8 mouse cellular contexts compared by ENCODE assay signal in the genomic region with DNA sequence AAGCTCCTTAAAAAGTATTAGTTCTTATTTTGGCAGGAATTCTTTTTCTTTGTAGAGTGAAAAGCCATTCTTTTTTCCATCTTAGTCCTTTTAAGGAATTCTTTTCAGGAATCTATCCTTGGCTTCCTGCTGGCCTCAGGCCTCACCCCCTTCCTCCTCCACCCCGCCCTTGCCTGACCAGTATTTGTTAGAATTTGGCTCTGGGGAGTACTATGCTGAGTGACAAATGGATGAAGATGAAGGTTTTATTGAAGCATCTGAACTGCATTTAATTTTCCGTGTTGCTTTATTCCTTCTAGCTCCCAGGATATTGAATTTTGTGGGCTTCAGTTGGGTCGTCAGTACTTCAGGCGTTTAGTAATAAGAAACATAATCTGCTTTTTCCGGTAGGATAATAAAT. TPM values are rescaled to one million over a fixed set of nuclear protein-coding genes. Genes with fewer than 3 reads are reported as not detected.
DNase-seq lines count a peak whose midpoint lies in the region; ATAC-seq and TF ChIP-seq lines count a peak whose summit lies in the region.

No protein-coding gene starts in this region.

- under 1% methylated on average over 5 of the region's 5 CpGs for WGBS in forebrain, postnatal 0 days
- WGBS in hindbrain, embryonic 15.5 days: 0% methylated on average over 5 of the region's 5 CpGs
- WGBS in midbrain, postnatal 0 days: under 1% methylated on average over 5 of the region's 5 CpGs

- no peak for TF ChIP-seq CTCF in layer of hippocampus, adult 2 months (conservative IDR thresholded peaks at IDR 0.05)
- no peak for TF ChIP-seq CTCF in bone marrow macrophage, adult 2 months (IDR thresholded peaks at IDR 0.05; ENCODE audit: low read depth, low read length)
- no peak for TF ChIP-seq CTCF in forebrain, postnatal 0 days (IDR thresholded peaks at IDR 0.05; ENCODE audit: low read depth)
- no peak for TF ChIP-seq CTCF in midbrain, postnatal 0 days (IDR thresholded peaks at IDR 0.05)

- no peaks in the 10 kb centered on the region for H3K9me3 ChIP-seq in forebrain, postnatal 0 days (ENCODE audit: low read length)
- no peaks in the 10 kb centered on the region for H3K9me3 ChIP-seq in hindbrain, embryonic 15.5 days
- no peaks in the 10 kb centered on the region for H3K9me3 ChIP-seq in midbrain, postnatal 0 days (ENCODE audit: low read length)

- H3K27me3 ChIP-seq in forebrain, postnatal 0 days (ENCODE audit: insufficient read depth, low read length): no peaks in the 10 kb centered on the region
- H3K27me3 ChIP-seq in hindbrain, embryonic 15.5 days: no peaks in the 10 kb centered on the region
- H3K27me3 ChIP-seq in midbrain, postnatal 0 days (ENCODE audit: insufficient read depth, low read length): no peaks in the 10 kb centered on the region

- H3K4me3 ChIP-seq in layer of hippocampus, adult 2 months: peak overlapping the region; percentile 83
- H3K4me3 ChIP-seq in bone marrow macrophage, adult 2 months (ENCODE audit: insufficient read depth, low read length): peak overlapping the region; percentile 72
- H3K4me3 ChIP-seq in forebrain, postnatal 0 days (ENCODE audit: low read depth, low read length): peak overlapping the region; percentile 56
- H3K4me3 ChIP-seq in hindbrain, embryonic 15.5 days: peak overlapping the region; percentile 86
- H3K4me3 ChIP-seq in midbrain, postnatal 0 days (ENCODE audit: low read depth, low read length): peak overlapping the region; percentile 53

- H3K27ac ChIP-seq in layer of hippocampus, adult 2 months: peak overlapping the region; percentile 96
- H3K27ac ChIP-seq in bone marrow macrophage, adult 2 months (ENCODE audit: insufficient read depth, low read depth, low read length): peak overlapping the region; percentile 84
- H3K27ac ChIP-seq in forebrain, postnatal 0 days (ENCODE audit: low read depth, low read length): peak overlapping the region; percentile 98
- peak overlapping the region; percentile 98 for H3K27ac ChIP-seq in hindbrain, embryonic 15.5 days (replicated peaks)
- peak overlapping the region; percentile 96 for H3K27ac ChIP-seq in midbrain, postnatal 0 days (ENCODE audit: low read depth, low read length)

- H3K36me3 ChIP-seq in forebrain, postnatal 0 days (ENCODE audit: insufficient read depth): no peaks in the 10 kb centered on the region
- no peaks in the 10 kb centered on the region for H3K36me3 ChIP-seq in hindbrain, embryonic 15.5 days
- H3K36me3 ChIP-seq in midbrain, postnatal 0 days (ENCODE audit: insufficient read depth, low read length): no peaks in the 10 kb centered on the region

- H3K4me2 ChIP-seq in forebrain, postnatal 0 days (ENCODE audit: low read depth): peak overlapping the region; percentile 55
- peak overlapping the region; percentile 54 for H3K4me2 ChIP-seq in hindbrain, embryonic 15.5 days
- H3K4me2 ChIP-seq in midbrain, postnatal 0 days (ENCODE audit: low read depth, low read length, poor library complexity, severe bottlenecking): peak overlapping the region; percentile 54

- peak; percentile 7 to 12 for DNase-seq in layer of hippocampus, adult 2 months (ENCODE audit: low spot score in 2 of 2)
- DNase-seq in layer of hippocampus, postnatal 14 days (ENCODE audit: low spot score in 2 of 2): no peak
- DNase-seq in forebrain, postnatal 0 days: no peak
- DNase-seq in liver: peak; percentile 33
- peak; percentile 35 for DNase-seq in midbrain, postnatal 0 days (ENCODE audit: low spot score)
- DNase-seq in c-Kit-positive CD71-positive TER-119-positive erythroid progenitor cells, embryonic 14.5 days (ENCODE audit: low spot score): no peak

- peak overlapping the region; percentile 74 for H3K9ac ChIP-seq in forebrain, postnatal 0 days
- peak overlapping the region; percentile 64 for H3K9ac ChIP-seq in hindbrain, embryonic 15.5 days
- peak overlapping the region; percentile 73 for H3K9ac ChIP-seq in midbrain, postnatal 0 days (replicated peaks; ENCODE audit: low read length, poor library complexity, severe bottlenecking)

- no peak for TF ChIP-seq POLR2A in bone marrow macrophage, adult 2 months (IDR thresholded peaks at IDR 0.05; ENCODE audit: borderline replicate concordance, low read depth, low read length)

- peaks cover 5% of the 10 kb centered on the region; the same call in 1 of the 2 replicates for H3K4me1 ChIP-seq in bone marrow macrophage, adult 2 months (ENCODE audit: control insufficient read depth, insufficient read depth, low read length)
- no peaks in the 10 kb centered on the region for H3K4me1 ChIP-seq in forebrain, postnatal 0 days (ENCODE audit: insufficient read depth)
- peaks cover 11% of the 10 kb centered on the region; the same call in 1 of the 2 replicates for H3K4me1 ChIP-seq in hindbrain, embryonic 15.5 days (replicated peaks)
- no peaks in the 10 kb centered on the region for H3K4me1 ChIP-seq in midbrain, postnatal 0 days (ENCODE audit: insufficient read depth, low read length)

- ATAC-seq in forebrain, postnatal 0 days: no peak
- no peak for ATAC-seq in hindbrain, embryonic 15.5 days (ENCODE audit: low FRiP score, low read depth)
- no peak for ATAC-seq in midbrain, postnatal 0 days (ENCODE audit: low FRiP score)

RNA-seq across cellular contexts. Expression of a gene that starts 1.2 kb away (rescaled TPM):
- 100 to 1,000 TPM; 335 to 353 TPM for total RNA-seq in layer of hippocampus, adult 2 months (2021)
- total RNA-seq in layer of hippocampus, postnatal 14 days (2021): 100 to 1,000 TPM; 317 to 369 TPM
- polyA plus RNA-seq in bone marrow macrophage, adult 2 months (2012; ENCODE audit: insufficient read depth, insufficient read length, missing spikeins): 14.7 and 15.4 TPM in 2 replicates
- 38.5 and 63.4 TPM in 2 replicates for total RNA-seq in forebrain, postnatal 0 days (2014; rRNA removed)
- 29.1 and 90.9 TPM in 2 replicates for polyA plus RNA-seq in forebrain, postnatal 0 days (2015; fragmentation: Nextera tagmentation; extraction: Ambion mirVana)
- 60.9 and 69.7 TPM in 2 replicates for polyA plus RNA-seq in hindbrain, embryonic 15.5 days (2015; fragmentation: Nextera tagmentation; extraction: Ambion mirVana)
- 25.2 and 31.3 TPM in 2 replicates for total RNA-seq in midbrain, postnatal 0 days (2014; rRNA removed)
- 29.4 and 38.0 TPM in 2 replicates for polyA plus RNA-seq in midbrain, postnatal 0 days (2015; fragmentation: Nextera tagmentation; extraction: Ambion mirVana)

Comparison
In these comparisons a context has a peak if more than half of its experiments do, and no peak if none do; other contexts are left out.
1. DNase-seq: peak in layer of hippocampus, adult 2 months (2 of 2), liver (single experiment) and midbrain, postnatal 0 days (single experiment); none in layer of hippocampus, postnatal 14 days (0 of 2), forebrain, postnatal 0 days (single experiment) and c-Kit-positive CD71-positive TER-119-positive erythroid progenitor cells, embryonic 14.5 days (single experiment).
2. Peak in every context shown above with its lines, with median percentiles within 50 percentile points of each other: H3K27ac ChIP-seq, H3K4me3 ChIP-seq, H3K4me2 ChIP-seq and H3K9ac ChIP-seq.